Mouse (Mus musculus) CH12.LX (cell line): ENCODE measurements around the gene Nyx. TPM values are rescaled to one million over a fixed set of nuclear protein-coding genes. Genes with fewer than 3 reads are reported as not detected.
"Not testable (repeated sequence)": the region's sequence is repeated elsewhere in the genome, so short reads cannot be mapped to it uniquely, and the experiment has no call there.

Experiments used
- DNase-seq: peaks from one replicate; pipeline ENCODE4 v3.0.0-alpha.2; 2013; ENCODE audit errors: extremely low read depth
- H3K27ac ChIP-seq: 2 replicates; pipeline ENCODE4 v1.5.1; 2012; ENCODE audit warnings: low read depth, mild to moderate bottlenecking, control low read depth, moderate library complexity; ENCODE audit not compliant: insufficient read depth
- H3K27me3 ChIP-seq: replicated peaks from 2 replicates; pipeline ENCODE3; 2012; ENCODE audit warnings: inconsistent platforms
- H3K36me3 ChIP-seq, 2 experiments: replicated peaks in 1 of 2; 2 replicates each; pipeline versions ENCODE3 to v1.6.1; 2012; ENCODE audit warnings: inconsistent platforms in 1 of 2, low read length in 1 of 2, mild to moderate bottlenecking in 1 of 2, mixed read lengths in 1 of 2, moderate library complexity in 1 of 2; ENCODE audit not compliant: control insufficient read depth in 1 of 2, insufficient read depth in 1 of 2
- H3K4me1 ChIP-seq, 2 experiments: 2 replicates each; pipeline ENCODE4 v1.6.1; 2012; ENCODE audit warnings: inconsistent platforms in 1 of 2, moderate library complexity in 1 of 2; ENCODE audit not compliant: insufficient read depth in 2 of 2, control insufficient read depth in 1 of 2
- H3K4me2 ChIP-seq: 2 replicates; pipeline ENCODE4 v1.6.1; 2012; ENCODE audit warnings: low read depth, mild to moderate bottlenecking, control low read depth; ENCODE audit not compliant: poor library complexity, insufficient read depth, severe bottlenecking
- H3K4me3 ChIP-seq, 3 experiments: fragments of 150-350 bp in 1 of 3; sonication (generic) in 1 of 3; replicated peaks in 1 of 3; 2 replicates each; pipeline versions ENCODE3 to v1.5.1; 2011 to 2012; ENCODE audit warnings: low read depth in 2 of 3, low read length in 2 of 3, mild to moderate bottlenecking in 2 of 3, moderate library complexity in 2 of 3, control low read depth in 1 of 3, improper control_type of control experiment in 1 of 3, inconsistent platforms in 1 of 3, mixed read lengths in 1 of 3; ENCODE audit not compliant: poor library complexity in 1 of 3
- H3K79me2 ChIP-seq: replicated peaks from 2 replicates; pipeline ENCODE4 v1.6.1; 2012; ENCODE audit warnings: mild to moderate bottlenecking, moderate library complexity; ENCODE audit not compliant: control insufficient read depth, poor library complexity, insufficient read depth, severe bottlenecking; ENCODE audit errors: extremely low read depth
- H3K9ac ChIP-seq: 2 replicates; pipeline ENCODE4 v1.6.1; 2012; ENCODE audit warnings: low read depth, mild to moderate bottlenecking, control low read depth, moderate library complexity; ENCODE audit not compliant: insufficient read depth
- H3K9me3 ChIP-seq: replicated peaks from 2 replicates; pipeline ENCODE3; 2012; ENCODE audit warnings: low read length, inconsistent platforms, mixed read lengths
- BHLHE40 ChIP-seq: IDR thresholded peaks from 2 replicates; pipeline ENCODE4 v1.6.1; 2011; ENCODE audit warnings: mild to moderate bottlenecking, low read depth, low read length, improper control_type of control experiment
- CHD2 ChIP-seq: IDR thresholded peaks from 2 replicates; pipeline ENCODE4 v1.6.1; 2011; ENCODE audit warnings: low read length, improper control_type of control experiment
- CTCF ChIP-seq, 2 experiments: IDR thresholded peaks in 1 of 2; conservative IDR thresholded peaks in 1 of 2; 2 replicates each; pipeline ENCODE4 v1.5.1; 2011 to 2012; ENCODE audit warnings: low read depth in 2 of 2, low read length in 2 of 2, improper control_type of control experiment in 1 of 2, inconsistent platforms in 1 of 2, mild to moderate bottlenecking in 1 of 2, moderate library complexity in 1 of 2
- EP300 ChIP-seq: IDR thresholded peaks from 2 replicates; pipeline ENCODE4 v1.6.1; 2011; ENCODE audit warnings: low read length, improper control_type of control experiment
- ETS1 ChIP-seq: conservative IDR thresholded peaks from 2 replicates; pipeline ENCODE4 v1.6.1; 2012; ENCODE audit warnings: low read depth, mild to moderate bottlenecking, inconsistent platforms, low read length, improper control_type of control experiment, moderate library complexity
- JUN ChIP-seq: IDR thresholded peaks from 2 replicates; pipeline ENCODE4 v1.6.1; 2011; ENCODE audit warnings: low read depth, mild to moderate bottlenecking, low read length, improper control_type of control experiment, moderate library complexity; ENCODE audit not compliant: insufficient read depth
- KAT2A ChIP-seq: IDR thresholded peaks from 2 replicates; pipeline ENCODE4 v1.6.1; 2012; ENCODE audit warnings: low read length, improper control_type of control experiment, inconsistent platforms; ENCODE audit not compliant: insufficient replicate concordance
- MAZ ChIP-seq: IDR thresholded peaks from 2 replicates; pipeline ENCODE4 v1.6.1; 2012; ENCODE audit warnings: low read depth, mild to moderate bottlenecking, inconsistent platforms, low read length, improper control_type of control experiment, moderate library complexity
- MEF2A ChIP-seq: IDR thresholded peaks from 2 replicates; pipeline ENCODE4 v1.6.1; 2014; ENCODE audit warnings: low read depth, mild to moderate bottlenecking, inconsistent platforms, low read length, improper control_type of control experiment, borderline replicate concordance
- MYC ChIP-seq: IDR thresholded peaks from 2 replicates; pipeline ENCODE4 v1.6.1; 2011; ENCODE audit warnings: low read depth, mild to moderate bottlenecking, improper control_type of control experiment, low read length
- PAX5 ChIP-seq: IDR thresholded peaks from 2 replicates; pipeline ENCODE4 v1.6.1; 2012; ENCODE audit warnings: low read length, inconsistent platforms, mixed read lengths
- RAD21 ChIP-seq: IDR thresholded peaks from 2 replicates; pipeline ENCODE4 v1.6.1; 2011; ENCODE audit warnings: low read depth, mild to moderate bottlenecking, low read length, improper control_type of control experiment, moderate library complexity
- RCOR1 ChIP-seq: conservative IDR thresholded peaks from 2 replicates; pipeline ENCODE4 v1.6.1; 2012; ENCODE audit warnings: low read depth, mild to moderate bottlenecking, inconsistent platforms, low read length, improper control_type of control experiment
- TCF12 ChIP-seq: IDR thresholded peaks from 2 replicates; pipeline ENCODE4 v1.6.1; 2014; ENCODE audit warnings: low read depth, mild to moderate bottlenecking, inconsistent platforms, low read length, improper control_type of control experiment
- UBTF ChIP-seq: IDR thresholded peaks from 2 replicates; pipeline ENCODE4 v1.6.1; 2012; ENCODE audit warnings: low read depth, mild to moderate bottlenecking, inconsistent platforms, low read length, improper control_type of control experiment, moderate library complexity
- USF2 ChIP-seq: conservative IDR thresholded peaks from 2 replicates; pipeline ENCODE4 v1.6.1; 2011; ENCODE audit warnings: low read depth, low read length, improper control_type of control experiment
- ZKSCAN1 ChIP-seq: IDR thresholded peaks from 2 replicates; pipeline ENCODE4 v1.6.1; 2012; ENCODE audit warnings: low read depth, inconsistent platforms, low read length, improper control_type of control experiment, borderline replicate concordance
- ZNF384 ChIP-seq: IDR thresholded peaks from 2 replicates; pipeline ENCODE4 v1.6.1; 2012; ENCODE audit warnings: low read depth, low read length, improper control_type of control experiment, inconsistent platforms
- dilution Hi-C: fragments of 300-500 bp; cut with MboI; formaldehyde crosslinking; loops from 2 replicates; pipeline ENCODE4 v1.14.3; 2020; ENCODE audit warnings: low sequenced_read_pairs; ENCODE audit not compliant: extremely low pct_unique_long_range_greater_than_20kb, extremely low pct_ligation_motif_present
- in situ Hi-C: fragments of 300-500 bp; cut with MboI; formaldehyde crosslinking; loops from 3 replicates; pipeline ENCODE4 v1.14.3; 2019; ENCODE audit warnings: low sequenced_read_pairs, low pct_ligation_motif_present, low pct_unique_long_range_greater_than_20kb, mixed read lengths
- polyA plus RNA-seq: library from polyadenylated mRNA; unstranded; fragments of >175 nt; gene quantifications from 2 replicates; pipeline ENCODE4 v1.2.1, GENCODE M21; 2012; ENCODE audit warnings: low read depth; ENCODE audit not compliant: insufficient read length
- total RNA-seq, 2 experiments: library from RNA; depleted of rRNA; stranded (reverse); fragments of 300-350 nt in 1 of 2; fragments of >200 nt in 1 of 2; gene quantifications; 2 replicates each; pipeline ENCODE4 v1.2.3; 2012 to 2014

Nyx gene
- total and polyA plus RNA-seq, 3 experiments = 0.04 TPM; not detected in 2

DNA sequence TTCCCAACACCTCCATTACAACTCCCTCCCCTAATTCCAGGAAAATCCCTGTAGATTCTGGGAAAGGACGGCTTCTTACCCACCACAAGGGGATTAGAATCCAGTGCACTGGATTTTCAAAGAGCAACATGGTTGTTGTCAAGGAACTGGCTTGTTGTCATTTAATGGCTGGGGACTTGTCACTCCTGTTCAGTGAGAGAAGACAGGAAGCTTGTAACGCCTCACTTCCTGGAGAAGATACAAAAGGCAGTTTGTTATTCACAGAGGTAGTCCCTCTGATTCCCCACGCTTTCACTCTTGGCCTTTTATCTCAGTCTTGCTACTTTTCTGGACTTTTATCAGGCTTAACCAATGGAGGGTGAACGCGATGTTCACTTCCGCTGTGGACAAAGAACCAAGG lies 34.5 kb upstream of the Nyx start:
- no peaks in the 10 kb centered on the region for H3K9me3 ChIP-seq
- no peaks in the 10 kb centered on the region for H3K36me3 ChIP-seq
- dilution Hi-C loops (no loop called here), in situ Hi-C loops (no loop called here)
- no peak overlapping the region for H3K4me2 ChIP-seq
- no peaks in the 10 kb centered on the region for H3K79me2 ChIP-seq
- no peak for DNase-seq
- H3K9ac ChIP-seq = no peak overlapping the region
- no peaks in the 10 kb centered on the region for H3K27me3 ChIP-seq
- H3K27ac ChIP-seq = no peak overlapping the region
- no peak overlapping the region for H3K4me3 ChIP-seq
- TF ChIP-seq MAZ (no peak), CTCF (conservative IDR thresholded peaks at IDR 0.05 in 1 of 2, IDR thresholded peaks at IDR 0.05 in 1 of 2; ENCODE audit: low read depth in 2 of 2, low read length in 2 of 2) (no peak), ZNF384 (no peak), ZKSCAN1 (no peak), PAX5 (no peak), RAD21 (no peak), RCOR1 (no peak), UBTF (no peak), USF2 (no peak), MEF2A (no peak), KAT2A (no peak), CHD2 (no peak), JUN (no peak), BHLHE40 (no peak), ETS1 (no peak), TCF12 (no peak), EP300 (no peak), MYC (no peak)
- no peaks in the 10 kb centered on the region for H3K4me1 ChIP-seq

GRCm38 (mm10) chrX:13436042-13436441 lies 29.9 kb upstream of the Nyx start:
- H3K36me3 ChIP-seq, H3K9ac ChIP-seq, H3K4me1 ChIP-seq, in situ Hi-C loops, H3K79me2 ChIP-seq, dilution Hi-C loops, H3K9me3 ChIP-seq, H3K27ac ChIP-seq, DNase-seq, H3K27me3 ChIP-seq, H3K4me3 ChIP-seq, H3K4me2 ChIP-seq: not testable (repeated sequence)

DNA sequence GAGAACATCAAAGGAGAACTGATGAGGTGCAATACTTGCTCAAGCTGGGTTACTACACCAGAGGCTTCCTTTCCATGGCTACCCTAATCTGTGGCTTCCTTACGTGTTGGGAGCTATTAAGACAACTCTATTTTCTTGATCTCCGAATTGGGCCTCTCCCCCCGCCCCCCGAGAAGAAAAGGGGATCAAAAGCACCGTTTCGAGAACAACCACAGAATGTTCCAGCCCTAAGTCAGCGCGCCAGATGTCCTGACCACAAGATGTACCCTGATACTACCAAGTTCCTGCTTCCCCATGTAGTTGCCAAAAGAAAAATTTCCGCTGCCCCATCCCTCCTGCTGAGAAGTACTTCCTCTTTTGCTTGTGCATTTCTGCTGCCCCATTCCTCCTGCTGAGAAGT lies 9.4 kb upstream of the Nyx start:
- H3K4me1 ChIP-seq, H3K4me3 ChIP-seq, H3K9ac ChIP-seq, H3K27ac ChIP-seq, H3K4me2 ChIP-seq, dilution Hi-C loops, H3K27me3 ChIP-seq, H3K79me2 ChIP-seq, H3K36me3 ChIP-seq, H3K9me3 ChIP-seq, DNase-seq: not testable (repeated sequence)
- in situ Hi-C loops = loop anchor here (25.0 kb wide), 1 partner anchor 219 kb away; no protein-coding TSS in a partner anchor
